Mouse (Mus musculus) hindbrain, embryonic 15.5 days (tissue): ENCODE results near the gene Nbas. TPM values are rescaled to one million over a fixed set of nuclear protein-coding genes. Genes with fewer than 3 reads are reported as not detected.

ENCODE experiments used
- ATAC-seq: fragments of 200-750 bp; cut with Nextera tagmentation; 2 replicates; pipeline ENCODE4 v1.8.0; 2017; ENCODE audit warnings: low read depth, moderate number of reproducible peaks, moderate TSS enrichment; ENCODE audit not compliant: low FRiP score
- H3K27ac ChIP-seq: fragments of 300-500 bp; sonication (generic); replicated peaks from 2 replicates; pipeline ENCODE4 v1.5.1; 2015; ENCODE audit warnings: mild to moderate bottlenecking, inconsistent platforms
- H3K27me3 ChIP-seq: fragments of 300-500 bp; sonication (generic); 2 replicates; pipeline ENCODE4 v1.6.1; 2015; ENCODE audit warnings: control low read depth, inconsistent platforms
- H3K36me3 ChIP-seq: fragments of 300-500 bp; sonication (generic); 2 replicates; pipeline ENCODE4 v1.6.1; 2015; ENCODE audit warnings: control low read depth, inconsistent platforms
- H3K4me1 ChIP-seq: fragments of 300-500 bp; sonication (generic); replicated peaks from 2 replicates; pipeline ENCODE4 v1.6.1; 2015; ENCODE audit warnings: control low read depth, inconsistent platforms
- H3K4me2 ChIP-seq: fragments of 300-500 bp; sonication (generic); 2 replicates; pipeline ENCODE4 v1.6.1; 2015; ENCODE audit warnings: moderate library complexity, mild to moderate bottlenecking, inconsistent platforms
- H3K4me3 ChIP-seq: fragments of 300-500 bp; sonication (generic); 2 replicates; pipeline ENCODE4 v1.5.1; 2015; ENCODE audit warnings: mild to moderate bottlenecking, inconsistent platforms
- H3K9ac ChIP-seq: fragments of 300-500 bp; sonication (generic); 2 replicates; pipeline ENCODE4 v1.6.1; 2015; ENCODE audit warnings: inconsistent platforms
- H3K9me3 ChIP-seq: fragments of 300-500 bp; sonication (generic); 2 replicates; pipeline ENCODE4 v1.6.1; 2016; ENCODE audit warnings: control low read depth, inconsistent platforms
- WGBS: fragments of 180-500 bp; shearing (Covaris S2); methylation state at CpG from one replicate; pipeline ENCODE4 v1.1.7; 2015; 5-methylcytosine and 5-hydroxymethylcytosine counted together
- polyA plus RNA-seq: library from polyadenylated mRNA; unstranded; fragments of >200 nt; fragmentation: Nextera tagmentation; extraction: Ambion mirVana; gene quantifications from 2 replicates; pipeline ENCODE4 v1.2.1, GENCODE M21; 2015

Nbas gene
- polyA plus RNA-seq, 1 experiment from 2014 or later: 15.9 TPM

DNA sequence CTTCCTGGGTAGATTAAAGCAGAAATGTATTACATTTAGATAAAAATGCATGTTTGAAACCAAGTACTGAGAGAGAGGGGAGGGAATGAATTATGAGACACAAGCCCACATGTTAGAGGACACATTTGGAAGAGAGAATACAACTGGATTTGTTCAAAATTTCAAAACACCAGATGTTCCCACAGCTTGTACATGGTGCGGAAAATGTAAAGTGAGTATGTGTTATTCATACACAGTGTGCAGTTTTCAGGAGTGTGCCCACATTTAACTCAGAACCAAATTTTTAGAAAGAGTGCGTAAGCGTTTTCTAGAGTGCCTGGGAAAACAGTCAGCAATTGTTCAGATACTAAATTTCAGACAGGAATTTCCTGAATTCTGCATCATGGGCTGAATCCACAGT is 217.3 kb downstream of the Nbas start:
- H3K36me3 ChIP-seq: 0 out of 2 replicates have a peak, but pooled peaks cover 4% of the 10 kb centered on the region
- no peak overlapping the region for H3K4me2 ChIP-seq
- no peaks in the 10 kb centered on the region for H3K27me3 ChIP-seq
- H3K9ac ChIP-seq: no peak overlapping the region
- 87% methylated on average over 3 of the region's 3 CpGs for WGBS
- H3K9me3 ChIP-seq: no peaks in the 10 kb centered on the region
- H3K27ac ChIP-seq: no peak overlapping the region
- H3K4me1 ChIP-seq: no peaks in the 10 kb centered on the region
- no peak overlapping the region for H3K4me3 ChIP-seq
- no peak for ATAC-seq

DNA sequence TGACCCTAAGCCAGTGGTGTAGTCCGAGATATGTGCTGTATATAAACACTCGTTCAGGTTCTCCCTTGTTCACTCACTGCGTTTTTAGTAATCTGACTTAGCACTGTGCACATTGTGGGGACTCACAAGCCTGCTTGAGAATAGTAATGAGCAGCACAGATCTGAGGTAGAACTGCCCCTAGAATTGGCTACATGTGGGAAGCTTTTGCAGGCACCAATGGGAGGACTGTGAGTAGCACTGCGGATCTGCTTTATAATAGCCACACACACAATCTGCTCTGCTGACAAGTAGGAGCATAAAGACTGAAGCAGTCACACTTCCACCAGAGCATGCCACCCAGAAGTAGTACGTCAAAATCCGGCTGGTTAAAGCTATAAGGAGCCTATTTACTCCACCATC is 228.3 kb downstream of the Nbas start:
- Histone ChIP-seq H3K4me3 (no peak overlapping the region), H3K36me3 (no peaks in the 10 kb centered on the region), H3K27me3 (no peaks in the 10 kb centered on the region), H3K9ac (no peak overlapping the region), H3K27ac (no peak overlapping the region), H3K4me2 (no peak overlapping the region), H3K9me3 (no peaks in the 10 kb centered on the region), H3K4me1 (peaks cover 10% of the 10 kb centered on the region; the same call in 1 of the 2 replicates)
- ATAC-seq: no peak
- WGBS: 90% methylated on average over 6 of the region's 6 CpGs

DNA sequence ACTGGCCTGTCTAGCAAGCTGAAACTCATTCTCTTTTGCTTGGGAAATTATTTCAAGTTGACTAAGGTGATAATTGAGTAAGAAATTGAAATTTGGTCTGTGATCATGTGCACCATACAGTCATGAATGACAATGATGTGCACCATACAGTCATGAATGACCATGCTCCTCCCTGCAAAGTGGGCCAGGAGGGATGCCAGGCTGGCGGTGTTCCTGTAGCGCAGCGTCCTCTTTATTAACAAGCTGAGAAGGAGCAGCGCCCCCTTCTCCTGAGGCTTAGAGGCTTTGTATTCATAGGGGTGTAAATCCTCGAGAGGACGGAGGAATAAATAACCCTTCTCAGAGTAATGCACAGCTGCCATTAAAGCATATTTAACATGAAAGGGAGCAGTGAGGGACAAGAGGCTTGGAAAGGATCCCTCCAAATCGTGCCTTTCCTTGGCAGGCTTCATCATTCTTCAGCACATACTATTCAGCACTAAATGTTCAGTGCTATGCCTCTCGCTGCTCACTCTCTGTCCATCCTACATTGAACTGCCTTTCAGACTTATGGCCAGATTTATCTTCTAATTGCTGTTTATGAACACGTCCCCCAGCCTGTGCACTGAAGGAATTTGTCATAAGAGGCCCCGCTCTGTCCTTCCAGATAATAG is 230.4 kb downstream of the Nbas start:
- H3K4me3 ChIP-seq: no peak overlapping the region
- H3K27ac ChIP-seq: no peak overlapping the region
- no peak overlapping the region for H3K4me2 ChIP-seq
- 0 out of 2 replicates have a peak, but pooled peaks have one; percentile 36 for ATAC-seq
- H3K36me3 ChIP-seq: no peaks in the 10 kb centered on the region
- no peaks in the 10 kb centered on the region for H3K27me3 ChIP-seq
- 59% methylated on average over 10 of the region's 10 CpGs for WGBS
- H3K9me3 ChIP-seq: no peaks in the 10 kb centered on the region
- H3K4me1 ChIP-seq: peaks cover 10% of the 10 kb centered on the region; the same call in 1 of the 2 replicates
- H3K9ac ChIP-seq: no peak overlapping the region

DNA sequence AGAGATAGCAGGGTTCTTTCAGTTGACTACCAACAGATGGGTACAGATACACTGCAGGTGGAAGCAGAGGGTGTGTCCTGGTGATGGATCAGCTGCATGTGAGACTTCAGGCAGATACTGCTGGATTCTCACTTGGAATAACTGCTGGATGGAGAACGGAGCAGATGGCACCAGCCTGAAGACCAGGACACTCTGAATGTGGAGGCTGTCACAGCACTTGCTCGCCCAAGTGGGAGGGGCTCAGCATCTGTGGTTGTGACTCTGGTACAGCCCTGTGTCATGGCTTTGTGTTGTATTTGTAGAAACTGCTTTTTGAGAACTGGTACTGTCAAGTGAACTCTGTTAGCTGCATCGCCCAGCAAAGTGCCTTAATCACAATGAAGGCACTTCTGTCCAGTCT is 231.3 kb downstream of the Nbas start:
- H3K9me3 ChIP-seq: no peaks in the 10 kb centered on the region
- no peaks in the 10 kb centered on the region for H3K27me3 ChIP-seq
- H3K4me3 ChIP-seq: no peak overlapping the region
- ATAC-seq: peak; percentile 28; the same call in 1 of the 2 replicates
- H3K4me2 ChIP-seq: no peak overlapping the region
- no peak overlapping the region for H3K9ac ChIP-seq
- peaks cover 10% of the 10 kb centered on the region; the same call in 1 of the 2 replicates for H3K4me1 ChIP-seq
- 87% methylated on average over 3 of the region's 3 CpGs for WGBS
- H3K36me3 ChIP-seq: no peaks in the 10 kb centered on the region
- H3K27ac ChIP-seq: no peak overlapping the region

DNA sequence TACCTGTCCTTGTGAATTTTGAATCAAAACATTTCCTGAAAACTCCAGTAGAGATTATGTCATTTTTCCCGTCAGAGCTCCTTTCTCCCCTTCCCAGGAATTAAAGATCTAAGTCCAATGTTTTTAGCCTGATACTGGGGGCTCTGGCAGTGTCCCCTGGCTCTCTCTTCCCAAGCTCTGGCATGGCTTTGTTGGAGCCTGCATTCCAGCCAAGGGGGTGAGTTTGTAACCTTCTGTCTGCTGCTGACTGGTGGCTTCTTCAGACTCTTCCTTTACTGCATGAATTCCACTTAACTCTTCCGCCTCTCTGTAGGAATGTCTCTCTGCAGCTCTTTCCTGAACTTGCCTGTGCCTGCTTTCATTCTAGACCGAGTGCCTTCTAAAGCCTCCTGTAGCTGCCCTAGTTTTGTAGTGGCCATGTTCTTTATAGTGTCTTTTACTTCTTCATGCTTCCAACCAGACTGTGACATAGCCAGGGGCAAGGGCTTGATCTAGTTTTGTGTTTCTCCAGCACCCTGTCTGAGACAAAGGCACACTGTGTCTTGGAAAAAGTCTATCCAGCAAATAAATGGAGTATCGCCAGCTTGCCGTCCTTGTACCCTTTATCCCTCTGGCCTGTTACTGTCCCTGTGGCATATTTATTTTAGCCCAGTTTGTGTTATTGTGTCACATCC is 236.0 kb downstream of the Nbas start:
- no peaks in the 10 kb centered on the region for H3K9me3 ChIP-seq
- H3K27me3 ChIP-seq: no peaks in the 10 kb centered on the region
- no peak overlapping the region for H3K4me2 ChIP-seq
- WGBS: 78% methylated on average over 5 of the region's 5 CpGs
- no peak overlapping the region for H3K4me3 ChIP-seq
- no peaks in the 10 kb centered on the region for H3K36me3 ChIP-seq
- H3K27ac ChIP-seq: no peak overlapping the region
- no peak overlapping the region for H3K9ac ChIP-seq
- 0 out of 2 replicates have a peak, but pooled peaks cover 2% of the 10 kb centered on the region for H3K4me1 ChIP-seq
- ATAC-seq: no peak

DNA sequence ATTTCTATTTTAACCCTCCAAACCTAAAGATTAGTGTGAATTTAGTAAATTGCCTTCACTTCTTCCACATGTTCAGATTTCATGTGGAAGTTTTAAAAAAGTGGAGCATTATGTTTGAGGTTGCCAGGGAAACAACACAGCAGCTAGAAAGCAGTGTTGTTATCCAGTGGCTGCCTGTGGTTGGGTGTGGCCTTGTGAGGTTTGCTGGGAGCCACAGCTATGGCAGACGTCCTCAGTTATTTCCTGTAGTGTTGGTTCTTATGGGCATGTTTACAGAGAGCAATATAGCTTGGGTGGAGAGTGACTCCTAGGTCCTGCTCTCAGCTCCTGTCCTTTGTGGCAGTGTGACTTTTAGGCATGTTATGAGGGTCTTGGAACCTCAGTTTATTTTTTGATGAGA is 249.1 kb downstream of the Nbas start:
- no peaks in the 10 kb centered on the region for H3K9me3 ChIP-seq
- ATAC-seq: no peak
- no peak overlapping the region for H3K4me3 ChIP-seq
- no peak overlapping the region for H3K27ac ChIP-seq
- H3K9ac ChIP-seq: no peak overlapping the region
- peaks cover 28% of the 10 kb centered on the region for H3K36me3 ChIP-seq
- H3K4me2 ChIP-seq: no peak overlapping the region
- 28% methylated on average over 1 of the region's 1 CpGs for whole genome bisulfite sequencing
- H3K27me3 ChIP-seq: no peaks in the 10 kb centered on the region
- no peaks in the 10 kb centered on the region for H3K4me1 ChIP-seq

DNA sequence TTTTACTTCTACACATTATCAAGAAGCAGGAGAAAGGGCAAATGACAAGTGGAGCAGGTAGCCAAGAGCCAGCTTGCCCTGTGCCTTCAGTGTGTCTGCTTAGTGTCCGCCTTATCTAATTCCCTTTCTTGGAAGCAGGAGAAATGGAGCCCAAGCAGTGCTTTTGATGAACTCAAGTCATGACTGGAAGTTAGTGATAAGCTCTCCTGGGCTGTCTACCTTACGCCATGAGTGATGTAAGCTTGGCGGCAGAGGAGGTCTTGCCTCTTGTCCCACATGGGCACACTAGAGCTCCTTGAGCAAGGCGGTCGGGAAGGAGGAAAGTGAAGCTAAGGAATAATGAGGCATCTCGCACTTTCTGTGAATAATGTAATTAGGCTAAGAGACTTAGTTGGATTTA is 250.5 kb downstream of the Nbas start:
- no peak overlapping the region for H3K4me2 ChIP-seq
- 85% methylated on average over 6 of the region's 6 CpGs for whole genome bisulfite sequencing

DNA sequence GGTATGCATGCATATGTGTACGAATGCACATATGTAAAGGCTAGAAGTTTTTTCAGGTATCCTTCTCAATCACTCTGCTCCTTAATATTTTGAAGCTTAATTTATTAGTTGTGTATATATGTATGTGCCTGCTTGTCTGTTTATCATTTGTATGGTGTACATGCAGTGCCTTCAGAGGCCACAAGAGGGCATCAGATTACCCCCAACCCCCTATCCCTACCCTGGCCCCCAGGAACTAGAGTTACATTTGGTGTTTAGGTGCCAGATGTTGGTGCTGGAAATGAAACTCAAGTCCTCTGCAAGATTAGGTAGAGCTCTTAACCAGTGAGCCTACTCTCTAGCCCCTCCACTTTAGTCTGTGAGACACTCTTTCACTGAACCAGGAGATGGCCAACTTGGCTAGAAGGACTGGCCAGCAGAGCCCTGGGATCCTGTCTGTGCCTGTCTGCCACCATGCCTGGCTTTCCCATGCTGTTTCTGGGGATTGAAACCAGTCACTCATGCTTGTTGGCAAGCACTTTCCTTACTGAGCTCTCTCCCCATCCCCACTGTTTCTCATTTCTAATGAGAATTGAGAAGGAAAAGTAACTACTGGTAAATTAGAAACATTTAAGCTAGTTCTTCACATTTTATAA is 263.9 kb downstream of the Nbas start:
- no peak for ATAC-seq
- WGBS: 86% methylated on average over 1 of the region's 1 CpGs
- no peaks in the 10 kb centered on the region for H3K27me3 ChIP-seq
- H3K4me2 ChIP-seq: no peak overlapping the region
- H3K4me1 ChIP-seq: no peaks in the 10 kb centered on the region
- no peak overlapping the region for H3K4me3 ChIP-seq
- H3K9me3 ChIP-seq: no peaks in the 10 kb centered on the region
- H3K27ac ChIP-seq: no peak overlapping the region
- peaks cover 9% of the 10 kb centered on the region; the same call in 1 of the 2 replicates for H3K36me3 ChIP-seq
- H3K9ac ChIP-seq: no peak overlapping the region

More for the DNA sequence above, 250.5 kb downstream of the Nbas start:
- H3K36me3 ChIP-seq: peaks cover 28% of the 10 kb centered on the region
- no peak overlapping the region for H3K4me3 ChIP-seq
- no peak overlapping the region for H3K9ac ChIP-seq
- no peaks in the 10 kb centered on the region for H3K9me3 ChIP-seq
- no peak for ATAC-seq
- H3K27ac ChIP-seq: no peak overlapping the region
- no peaks in the 10 kb centered on the region for H3K4me1 ChIP-seq
- H3K27me3 ChIP-seq: no peaks in the 10 kb centered on the region

DNA sequence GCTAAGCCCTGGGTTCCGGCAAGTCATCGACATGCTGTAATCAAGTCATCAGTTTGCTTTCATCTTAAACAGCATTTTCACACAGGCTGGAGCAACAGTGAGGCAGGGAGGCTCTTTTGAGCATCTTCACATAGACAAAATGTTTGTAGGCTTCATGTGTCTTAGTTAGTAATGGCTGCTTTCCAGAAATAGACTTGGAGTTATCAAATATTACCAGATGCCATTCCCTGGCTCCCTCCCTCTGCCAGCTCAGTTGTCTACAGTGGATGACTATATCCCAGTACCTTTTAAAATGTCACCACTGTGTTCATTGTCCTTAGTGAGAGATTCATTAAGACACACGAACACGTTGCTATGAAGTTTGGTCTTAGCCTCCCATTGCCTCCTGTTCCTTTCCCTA is 270.2 kb downstream of the Nbas start:
- H3K9me3 ChIP-seq: no peaks in the 10 kb centered on the region
- no peak overlapping the region for H3K4me3 ChIP-seq
- H3K9ac ChIP-seq: no peak overlapping the region
- WGBS: 96% methylated on average over 4 of the region's 4 CpGs
- no peak for ATAC-seq
- no peak overlapping the region for H3K27ac ChIP-seq
- no peaks in the 10 kb centered on the region for H3K27me3 ChIP-seq
- no peak overlapping the region for H3K4me2 ChIP-seq
- peaks cover 9% of the 10 kb centered on the region; the same call in 1 of the 2 replicates for H3K36me3 ChIP-seq
- H3K4me1 ChIP-seq: no peaks in the 10 kb centered on the region

DNA sequence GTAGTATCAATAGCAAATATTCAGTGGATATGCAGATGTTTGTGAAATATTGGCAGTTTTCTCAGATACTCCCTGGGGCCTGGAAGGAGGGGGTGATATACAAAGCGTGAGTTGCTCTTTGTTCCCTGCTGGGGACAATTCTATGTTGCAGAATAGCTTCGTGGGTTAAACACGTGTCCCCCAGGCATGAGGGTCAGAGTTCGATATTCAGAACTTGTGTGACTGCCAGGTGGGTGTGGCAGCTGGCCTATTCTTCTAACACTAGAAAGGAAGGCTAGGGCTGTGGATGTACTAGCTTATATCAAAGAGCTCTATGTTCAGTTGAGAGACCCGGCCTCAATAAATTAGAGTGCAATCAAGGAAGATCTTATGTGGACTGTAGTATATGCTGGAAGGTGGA is 274.9 kb downstream of the Nbas start:
- no peaks in the 10 kb centered on the region for H3K9me3 ChIP-seq
- no peaks in the 10 kb centered on the region for H3K27me3 ChIP-seq
- H3K27ac ChIP-seq: no peak overlapping the region
- no peaks in the 10 kb centered on the region for H3K36me3 ChIP-seq
- no peak overlapping the region for H3K9ac ChIP-seq
- no peak for ATAC-seq
- H3K4me1 ChIP-seq: no peaks in the 10 kb centered on the region
- H3K4me3 ChIP-seq: no peak overlapping the region
- H3K4me2 ChIP-seq: no peak overlapping the region
- WGBS: 37% methylated on average over 5 of the region's 5 CpGs

DNA sequence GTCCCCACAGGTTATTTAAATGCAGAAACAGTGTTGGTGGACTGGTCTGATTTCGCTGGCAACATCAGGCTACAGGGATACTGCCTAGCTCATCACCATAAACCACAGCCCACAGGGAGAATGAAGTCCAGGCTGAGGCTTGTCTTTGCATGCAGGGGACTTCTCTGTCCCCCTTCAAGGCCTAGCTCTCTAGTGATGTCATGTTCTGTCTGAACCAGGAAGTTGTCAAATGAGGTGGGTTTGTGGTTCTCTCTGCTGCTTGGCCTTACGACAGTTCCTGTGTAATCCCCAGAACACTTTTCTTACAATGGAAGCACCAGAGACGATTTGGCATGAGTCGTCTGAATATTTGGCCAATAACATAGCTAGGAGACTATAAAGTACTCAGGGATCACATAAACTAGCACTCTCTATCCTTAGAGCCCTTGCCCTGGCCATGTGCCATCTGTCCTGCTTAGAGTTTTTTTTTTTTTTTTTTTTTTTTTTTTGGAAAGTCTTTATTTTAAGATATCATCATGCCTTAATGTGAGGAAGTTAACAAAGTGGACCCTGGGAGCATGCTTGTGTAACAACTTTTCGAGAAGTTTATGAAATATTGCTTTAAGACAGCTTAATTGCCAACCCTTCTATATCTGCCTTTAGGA is 294.8 kb downstream of the Nbas start:
- Histone ChIP-seq H3K9ac (no peak overlapping the region), H3K4me2 (no peak overlapping the region), H3K27ac (no peak overlapping the region), H3K4me1 (no peaks in the 10 kb centered on the region), H3K4me3 (no peak overlapping the region), H3K9me3 (no peaks in the 10 kb centered on the region), H3K36me3 (0 out of 2 replicates have a peak, but pooled peaks cover 7% of the 10 kb centered on the region), H3K27me3 (no peaks in the 10 kb centered on the region)
- 89% methylated on average over 5 of the region's 5 CpGs for WGBS
- no peak for ATAC-seq

DNA sequence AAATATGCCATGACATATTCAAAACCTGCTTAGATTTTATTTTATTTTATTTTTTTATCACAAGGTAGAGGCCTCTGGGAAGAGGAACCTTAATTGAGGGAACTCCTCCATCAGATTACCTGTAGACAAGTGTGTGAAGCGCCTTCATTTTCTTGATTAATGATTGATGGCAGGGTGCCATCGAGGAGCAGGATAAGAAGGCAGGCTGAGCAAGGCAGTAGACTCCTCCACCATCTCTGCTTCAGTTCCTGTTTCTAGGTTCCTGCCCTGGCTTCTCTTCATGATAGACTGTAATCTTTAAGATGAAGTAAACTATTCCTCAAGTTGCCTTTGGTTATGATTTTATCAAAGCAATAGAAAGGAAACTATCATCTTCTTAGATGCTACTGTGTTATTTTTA is 295.4 kb downstream of the Nbas start:
- 83% methylated on average over 2 of the region's 2 CpGs for WGBS
- no peaks in the 10 kb centered on the region for H3K4me1 ChIP-seq
- no peak overlapping the region for H3K9ac ChIP-seq
- no peak overlapping the region for H3K4me3 ChIP-seq
- no peaks in the 10 kb centered on the region for H3K27me3 ChIP-seq
- no peaks in the 10 kb centered on the region for H3K9me3 ChIP-seq
- 0 out of 2 replicates have a peak, but pooled peaks cover 7% of the 10 kb centered on the region for H3K36me3 ChIP-seq
- H3K27ac ChIP-seq: no peak overlapping the region
- no peak for ATAC-seq
- no peak overlapping the region for H3K4me2 ChIP-seq
